Mouse (Mus musculus) heart, embryonic 10.5 days (tissue): ENCODE data around the gene Tsc22d4. TPM values are rescaled to one million over a fixed set of nuclear protein-coding genes. Genes with fewer than 3 reads are reported as not detected.

Source experiments
- DNase-seq: peaks from one replicate; pipeline ENCODE4 v3.0.0-alpha.2; 2017; ENCODE audit warnings: low spot score
- H3K27ac ChIP-seq: fragments of 300-500 bp; sonication (generic); 2 replicates; pipeline ENCODE4 v1.5.1; 2016; ENCODE audit warnings: mild to moderate bottlenecking
- H3K27me3 ChIP-seq: fragments of 300-500 bp; sonication (generic); 2 replicates; pipeline ENCODE4 v1.6.1; 2016; ENCODE audit warnings: mild to moderate bottlenecking; ENCODE audit not compliant: poor library complexity, insufficient read depth, severe bottlenecking
- H3K36me3 ChIP-seq: fragments of 300-500 bp; sonication (generic); 2 replicates; pipeline ENCODE4 v1.6.1; 2016; ENCODE audit warnings: mild to moderate bottlenecking, moderate library complexity
- H3K4me1 ChIP-seq: fragments of 300-500 bp; sonication (generic); 2 replicates; pipeline ENCODE4 v1.6.1; 2016; ENCODE audit warnings: mild to moderate bottlenecking
- H3K4me3 ChIP-seq: fragments of 300-500 bp; sonication (generic); 2 replicates; pipeline ENCODE4 v1.5.1; 2016; ENCODE audit warnings: mild to moderate bottlenecking, moderate library complexity
- H3K9me3 ChIP-seq: fragments of 300-500 bp; sonication (generic); 2 replicates; pipeline ENCODE4 v1.6.1; 2016; ENCODE audit warnings: mild to moderate bottlenecking, moderate library complexity
- WGBS: fragments of 180-500 bp; shearing (Covaris S2); methylation state at CpG from one replicate; pipeline ENCODE4 v1.1.7; 2016; 5-methylcytosine and 5-hydroxymethylcytosine counted together
- polyA plus RNA-seq: library from polyadenylated mRNA; unstranded; fragments of >200 nt; fragmentation: Nextera tagmentation; extraction: Ambion mirVana; gene quantifications from 2 replicates; pipeline ENCODE4 v1.2.1, GENCODE M21; 2016

The Tsc22d4 gene
- polyA plus RNA-seq, 1 experiment from 2014 or later: 147 TPM

GRCm38 (mm10) chr5:137757887-137758286 is 12.4 kb downstream of the Tsc22d4 start:
- no peak for DNase-seq
- peaks cover 48% of the 10 kb centered on the region for H3K4me1 ChIP-seq
- peaks cover 69% of the 10 kb centered on the region for H3K36me3 ChIP-seq
- H3K27me3 ChIP-seq: no peaks in the 10 kb centered on the region
- no peak overlapping the region for H3K4me3 ChIP-seq
- WGBS: 76% methylated on average over 6 of the region's 6 CpGs
- no peaks in the 10 kb centered on the region for H3K9me3 ChIP-seq
- H3K27ac ChIP-seq: no peak overlapping the region

GRCm38 (mm10) chr5:137758921-137759534 is 13.5 kb downstream of the Tsc22d4 start:
- Histone ChIP-seq H3K36me3 (peaks cover 59% of the 10 kb centered on the region), H3K27ac (no peak overlapping the region), H3K27me3 (no peaks in the 10 kb centered on the region), H3K4me3 (no peak overlapping the region), H3K9me3 (no peaks in the 10 kb centered on the region), H3K4me1 (peaks cover 37% of the 10 kb centered on the region)
- WGBS: 89% methylated on average over 19 of the region's 19 CpGs
- no peak for DNase-seq

- H3K27me3 ChIP-seq: no peaks in the 10 kb centered on the region
- peaks cover 35% of the 10 kb centered on the region for H3K4me1 ChIP-seq
- no peak overlapping the region; the same call in 1 of the 2 replicates for H3K27ac ChIP-seq
- peaks cover 54% of the 10 kb centered on the region for H3K36me3 ChIP-seq
- DNase-seq: peak; percentile 88
- WGBS: 41% methylated on average over 4 of the region's 4 CpGs
- H3K4me3 ChIP-seq: no peak overlapping the region
- H3K9me3 ChIP-seq: no peaks in the 10 kb centered on the region
Observed at GRCm38 (mm10) chr5:137759971-137760412, 14.5 kb downstream of the Tsc22d4 start.

- Histone ChIP-seq H3K4me1 (0 out of 2 replicates have a peak, but pooled peaks cover 8% of the 10 kb centered on the region), H3K27ac (no peak overlapping the region), H3K4me3 (no peak overlapping the region), H3K9me3 (no peaks in the 10 kb centered on the region), H3K36me3 (peaks cover 13% of the 10 kb centered on the region), H3K27me3 (no peaks in the 10 kb centered on the region)
- 58% methylated on average over 9 of the region's 9 CpGs for WGBS
- DNase-seq: no peak
Observed at GRCm38 (mm10) chr5:137764609-137765340, 19.2 kb downstream of the Tsc22d4 start.

GRCm38 (mm10) chr5:137766270-137766669 is 20.7 kb downstream of the Tsc22d4 start:
- WGBS: 48% methylated on average over 3 of the region's 3 CpGs
- Histone ChIP-seq H3K27me3 (no peaks in the 10 kb centered on the region), H3K4me3 (no peak overlapping the region), H3K36me3 (peaks cover 9% of the 10 kb centered on the region; the same call in 1 of the 2 replicates), H3K9me3 (no peaks in the 10 kb centered on the region), H3K27ac (no peak overlapping the region), H3K4me1 (0 out of 2 replicates have a peak, but pooled peaks cover 4% of the 10 kb centered on the region)
- DNase-seq: no peak

GRCm38 (mm10) chr5:137768475-137768874 is 22.9 kb downstream of the Tsc22d4 start:
- Histone ChIP-seq H3K4me1 (0 out of 2 replicates have a peak, but pooled peaks cover 4% of the 10 kb centered on the region), H3K27me3 (no peaks in the 10 kb centered on the region), H3K4me3 (no peak overlapping the region), H3K9me3 (no peaks in the 10 kb centered on the region), H3K36me3 (0 out of 2 replicates have a peak, but pooled peaks cover 3% of the 10 kb centered on the region), H3K27ac (no peak overlapping the region)
- DNase-seq: no peak
- WGBS: 67% methylated on average over 1 of the region's 1 CpGs

GRCm38 (mm10) chr5:137770709-137771108 is 25.2 kb downstream of the Tsc22d4 start:
- 0 out of 2 replicates have a peak, but pooled peaks cover 3% of the 10 kb centered on the region for H3K36me3 ChIP-seq
- H3K9me3 ChIP-seq: no peaks in the 10 kb centered on the region
- H3K4me3 ChIP-seq: no peak overlapping the region
- H3K4me1 ChIP-seq: 0 out of 2 replicates have a peak, but pooled peaks cover 4% of the 10 kb centered on the region
- no peaks in the 10 kb centered on the region for H3K27me3 ChIP-seq
- WGBS: 47% methylated on average over 2 of the region's 2 CpGs
- no peak for DNase-seq
- H3K27ac ChIP-seq: no peak overlapping the region

GRCm38 (mm10) chr5:137772755-137773154 is 27.2 kb downstream of the Tsc22d4 start:
- Histone ChIP-seq H3K9me3 (no peaks in the 10 kb centered on the region), H3K27ac (no peak overlapping the region), H3K4me1 (peaks cover 9% of the 10 kb centered on the region; the same call in 1 of the 2 replicates), H3K27me3 (no peaks in the 10 kb centered on the region), H3K4me3 (no peak overlapping the region), H3K36me3 (no peaks in the 10 kb centered on the region)
- DNase-seq: no peak

- peaks cover 8% of the 10 kb centered on the region for H3K36me3 ChIP-seq
- no peaks in the 10 kb centered on the region for H3K9me3 ChIP-seq
- WGBS: 77% methylated on average over 2 of the region's 2 CpGs
- H3K27ac ChIP-seq: no peak overlapping the region
- DNase-seq: peak; percentile 58
- no peak overlapping the region for H3K4me3 ChIP-seq
- H3K4me1 ChIP-seq: peaks cover 22% of the 10 kb centered on the region
- H3K27me3 ChIP-seq: no peaks in the 10 kb centered on the region
Observed at GRCm38 (mm10) chr5:137775587-137776290, 30.2 kb downstream of the Tsc22d4 start.

- Histone ChIP-seq H3K4me1 (peaks cover 22% of the 10 kb centered on the region), H3K27me3 (no peaks in the 10 kb centered on the region), H3K36me3 (peaks cover 15% of the 10 kb centered on the region), H3K27ac (0 out of 2 replicates have a peak overlapping the region, but pooled peaks have one; percentile 0), H3K9me3 (no peaks in the 10 kb centered on the region), H3K4me3 (no peak overlapping the region)
- WGBS: 48% methylated on average over 5 of the region's 5 CpGs
- DNase-seq: peak; percentile 74
Observed at GRCm38 (mm10) chr5:137776408-137776918, 30.9 kb downstream of the Tsc22d4 start.

- Histone ChIP-seq H3K4me3 (no peak overlapping the region), H3K27ac (no peak overlapping the region), H3K36me3 (peaks cover 24% of the 10 kb centered on the region), H3K9me3 (no peaks in the 10 kb centered on the region), H3K4me1 (peaks cover 27% of the 10 kb centered on the region), H3K27me3 (no peaks in the 10 kb centered on the region)
- WGBS: 83% methylated on average over 7 of the region's 7 CpGs
- DNase-seq: no peak
Observed at GRCm38 (mm10) chr5:137777267-137777845, 31.8 kb downstream of the Tsc22d4 start.

GRCm38 (mm10) chr5:137778635-137779034 is 33.1 kb downstream of the Tsc22d4 start, which contains the start of gene Ppp1r35:
Ppp1r35 (plus strand) TSS chr5:137778849.
- peak; percentile 98 for DNase-seq
- H3K27ac ChIP-seq: peak within 1 kb of the TSS; percentile 93
- under 1% methylated on average over 31 of the region's 31 CpGs for WGBS
- peaks cover 36% of the 10 kb centered on the region for H3K4me1 ChIP-seq
- H3K9me3 ChIP-seq: no peaks in the 10 kb centered on the region
- no peaks in the 10 kb centered on the region for H3K27me3 ChIP-seq
- H3K36me3 ChIP-seq: peaks cover 37% of the 10 kb centered on the region
- H3K4me3 ChIP-seq: peak within 1 kb of the TSS; percentile 83
